In the genomic region with DNA sequence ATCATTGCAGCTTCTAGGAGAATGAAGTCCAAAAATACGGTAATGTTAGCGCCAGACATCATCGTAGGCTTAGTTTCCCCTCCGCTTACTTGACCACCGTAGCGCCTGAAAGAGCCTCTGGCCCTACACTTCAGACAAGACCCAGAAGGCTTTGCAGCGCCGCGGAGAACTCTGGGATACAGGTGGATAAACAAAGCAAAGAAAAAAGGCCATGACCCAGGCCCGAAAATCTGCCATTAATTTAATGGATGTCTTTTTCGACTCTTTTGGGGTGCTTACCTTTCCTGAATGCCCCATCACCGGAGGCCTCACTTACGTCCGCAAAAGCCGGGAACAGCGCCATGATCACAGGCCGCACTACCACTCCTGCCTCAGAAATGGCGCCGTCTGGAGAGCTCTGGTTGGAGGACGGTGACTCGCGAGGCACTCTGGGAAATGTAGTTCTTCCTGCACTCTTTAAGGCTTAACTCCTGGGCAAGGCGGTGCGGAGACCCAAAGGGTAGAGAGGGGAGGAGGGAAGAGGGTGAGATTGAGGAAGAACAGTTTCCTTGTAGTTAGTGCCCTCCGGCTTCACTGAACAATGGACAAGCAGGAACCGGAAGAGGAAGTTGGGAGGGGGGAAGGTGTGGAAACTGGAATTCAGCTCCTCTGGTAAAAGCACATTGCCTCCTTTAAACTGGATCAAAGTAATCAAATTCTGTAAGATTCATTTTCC, we compare ENCODE assay signal across 8 mouse cellular contexts. TPM values are rescaled to one million over a fixed set of nuclear protein-coding genes. Genes with fewer than 3 reads are reported as not detected.
DNase-seq lines count a peak whose midpoint lies in the region; ATAC-seq lines count a peak whose summit lies in the region.

A gene (minus strand): TSS at position 393 of the 715 bp plus-strand sequence.

- peak within 1 kb of the TSS; percentile 1; the same call in 1 of the 2 replicates for H3K27ac ChIP-seq in hindbrain, embryonic 11.5 days (ENCODE audit: low read depth, low read length)

- H3K9ac ChIP-seq in hindbrain, embryonic 11.5 days (ENCODE audit: low read depth, low read length) = peak within 1 kb of the TSS; percentile 72

- peak; percentile 95 for DNase-seq in Muller cell, postnatal 12 days (ENCODE audit: inconsistent ontology term)
- DNase-seq in cerebellum, adult 9-11 months = peak; percentile 93
- DNase-seq in frontal cortex, adult 2 months (ENCODE audit: extremely low spot score in 1 of 2, low spot score in 1 of 2) = peak; percentile 89 to 93
- peak; percentile 91 for DNase-seq in hindbrain, embryonic 11.5 days (ENCODE audit: low spot score)
- peak; percentile 87 to 89 for DNase-seq in layer of hippocampus, postnatal 10 days (ENCODE audit: low spot score in 2 of 2)
- peak; percentile 95 for DNase-seq in lung, postnatal 10 days
- DNase-seq in ovary, postnatal 36 days (ENCODE audit: low spot score) = peak; percentile 83
- DNase-seq in thymus, postnatal 25 days = peak; percentile 91

- no peaks in the 10 kb centered on the region for H3K36me3 ChIP-seq in hindbrain, embryonic 11.5 days (ENCODE audit: control insufficient read depth, insufficient read depth, low read length)

- peak; percentile 99 for ATAC-seq in hindbrain, embryonic 11.5 days (ENCODE audit: low FRiP score)

- peak within 1 kb of the TSS; percentile 59 for H3K4me2 ChIP-seq in hindbrain, embryonic 11.5 days (replicated peaks; ENCODE audit: low read depth, low read length)

- under 1% methylated on average over 26 of the region's 26 CpGs for WGBS in hindbrain, embryonic 11.5 days

- peak within 1 kb of the TSS; percentile 48 for H3K4me3 ChIP-seq in hindbrain, embryonic 11.5 days (ENCODE audit: low read depth, low read length)

- no peaks in the 10 kb centered on the region for H3K27me3 ChIP-seq in hindbrain, embryonic 11.5 days (ENCODE audit: control insufficient read depth, insufficient read depth, low read length)

- no peaks in the 10 kb centered on the region for H3K9me3 ChIP-seq in hindbrain, embryonic 11.5 days (ENCODE audit: control insufficient read depth, low read length)

- no peaks in the 10 kb centered on the region for H3K4me1 ChIP-seq in hindbrain, embryonic 11.5 days (replicated peaks; ENCODE audit: control insufficient read depth, insufficient read depth, low read length)

RNA-seq across cellular contexts. Expression of the gene that starts here (rescaled TPM):
- 12.0 and 14.9 TPM in 2 replicates for polyA plus RNA-seq in frontal cortex, adult 2 months (2012; rRNA removed)
- polyA plus RNA-seq in hindbrain, embryonic 11.5 days (2014; fragmentation: Nextera tagmentation; extraction: Ambion mirVana) = 9.0 and 11.1 TPM in 2 replicates
- total RNA-seq in layer of hippocampus, postnatal 10 days (2021) = 10 to 100 TPM; 17.1 to 19.0 TPM

Comparison
In these comparisons a context has a peak if more than half of its experiments do, and no peak if none do; other contexts are left out.
1. Peak in every context shown above with its lines: DNase-seq, ATAC-seq, H3K4me3 ChIP-seq and H3K27ac ChIP-seq.